7 mouse cellular contexts compared by ENCODE assay signal in the genomic region with DNA sequence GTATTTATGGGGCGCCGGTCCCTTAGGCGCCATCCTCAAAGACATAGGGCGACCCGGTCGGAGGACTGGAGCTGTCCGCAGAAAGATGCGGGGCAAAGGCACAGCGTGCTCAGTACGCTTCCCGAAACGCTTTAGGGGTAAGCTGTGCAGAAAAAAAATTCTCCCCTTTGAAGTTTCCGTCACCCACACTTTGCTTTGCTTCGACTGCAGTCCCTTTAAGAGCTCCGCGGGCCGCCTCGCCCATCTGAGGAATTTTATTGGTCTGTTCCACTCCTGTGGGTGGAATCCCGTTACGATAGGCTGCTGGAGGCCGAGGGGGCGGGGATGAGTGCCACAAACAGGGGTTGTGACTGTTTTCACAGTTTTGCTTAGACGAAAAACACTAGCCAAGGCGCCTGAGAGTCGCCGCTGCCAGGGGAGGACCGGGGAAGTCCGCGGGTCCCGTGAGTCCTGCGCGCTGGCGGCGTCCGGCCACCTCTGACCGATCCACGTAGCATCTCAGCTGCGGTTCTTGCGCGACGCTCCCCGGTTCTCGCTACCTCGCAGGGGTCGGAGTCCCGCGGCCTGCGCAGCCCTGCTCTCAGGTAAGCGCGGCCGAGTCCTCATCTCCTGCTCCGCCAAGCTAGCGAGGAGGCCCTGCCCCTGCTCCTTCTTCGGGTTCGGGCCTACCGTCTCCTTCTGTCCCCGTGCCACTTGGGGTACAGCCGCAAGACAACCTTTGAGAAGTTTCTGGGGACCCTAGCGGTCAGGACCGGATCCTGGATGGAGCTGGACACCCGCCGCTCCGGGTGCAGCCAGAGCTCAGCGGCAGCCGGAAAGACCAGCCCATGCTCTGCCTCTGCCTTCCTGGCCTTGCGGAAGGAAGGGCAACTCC. TPM values are rescaled to one million over a fixed set of nuclear protein-coding genes. Genes with fewer than 3 reads are reported as not detected.
DNase-seq lines count a peak whose midpoint lies in the region; ATAC-seq lines count a peak whose summit lies in the region.

Gene Tpra1, plus strand, starts transcription at position 305 of the 874 bp plus-strand sequence.

- peak within 1 kb of the TSS; percentile 93 for H3K4me2 ChIP-seq in intestine, embryonic 16.5 days (ENCODE audit: low read depth, low read length)
- peak within 1 kb of the TSS; percentile 76 for H3K4me2 ChIP-seq in midbrain, embryonic 11.5 days

- peak; percentile 97 for DNase-seq in adrenal gland, adult 2 months
- peak; percentile 88 for DNase-seq in embryo, embryonic 11.5 days (ENCODE audit: low read depth, low spot score)
- DNase-seq in gastrocnemius, postnatal 4 days (ENCODE audit: low spot score in 2 of 2) = peak; percentile 78 to 93
- peak; percentile 91 to 93 for DNase-seq in left cerebral cortex, postnatal 36 days (ENCODE audit: low spot score in 2 of 2)
- peak; percentile 98 for DNase-seq in midbrain, embryonic 11.5 days (ENCODE audit: low spot score, missing footprints)
- DNase-seq in skeletal muscle tissue, adult 2 months (ENCODE audit: low read depth, low spot score) = peak; percentile 91

- H3K4me1 ChIP-seq in intestine, embryonic 16.5 days (ENCODE audit: control insufficient read depth, insufficient read depth, low read length) = peaks cover 42% of the 10 kb centered on the region
- peaks cover 26% of the 10 kb centered on the region for H3K4me1 ChIP-seq in midbrain, embryonic 11.5 days (ENCODE audit: control insufficient read depth, insufficient read depth, low read length)

- H3K27ac ChIP-seq in intestine, embryonic 16.5 days (ENCODE audit: low read length) = peak within 1 kb of the TSS; percentile 96
- peak within 1 kb of the TSS; percentile 74 for H3K27ac ChIP-seq in midbrain, embryonic 11.5 days (ENCODE audit: low read depth, low read length)

- H3K27me3 ChIP-seq in intestine, embryonic 16.5 days (replicated peaks; ENCODE audit: control insufficient read depth, insufficient read depth, low read length) = no peaks in the 10 kb centered on the region
- H3K27me3 ChIP-seq in midbrain, embryonic 11.5 days (ENCODE audit: control insufficient read depth, insufficient read depth, low read length) = no peaks in the 10 kb centered on the region

- H3K36me3 ChIP-seq in intestine, embryonic 16.5 days (ENCODE audit: control insufficient read depth, insufficient read depth, low read length) = no peaks in the 10 kb centered on the region
- H3K36me3 ChIP-seq in midbrain, embryonic 11.5 days (ENCODE audit: control insufficient read depth, insufficient read depth, low read length) = no peaks in the 10 kb centered on the region

- peak; percentile 91 for ATAC-seq in intestine, embryonic 16.5 days
- ATAC-seq in midbrain, embryonic 11.5 days (ENCODE audit: low FRiP score) = peak; percentile 88

- WGBS in intestine, embryonic 16.5 days = under 1% methylated on average over 62 of the region's 66 CpGs
- whole genome bisulfite sequencing in midbrain, embryonic 11.5 days = under 1% methylated on average over 66 of the region's 66 CpGs

- H3K4me3 ChIP-seq in intestine, embryonic 16.5 days (ENCODE audit: low read length) = peak within 1 kb of the TSS; percentile 83
- peak within 1 kb of the TSS; percentile 79 for H3K4me3 ChIP-seq in midbrain, embryonic 11.5 days (ENCODE audit: low read depth, low read length)

- no peaks in the 10 kb centered on the region for H3K9me3 ChIP-seq in intestine, embryonic 16.5 days (ENCODE audit: control insufficient read depth, low read length)
- H3K9me3 ChIP-seq in midbrain, embryonic 11.5 days (ENCODE audit: control insufficient read depth, low read length) = no peaks in the 10 kb centered on the region

- H3K9ac ChIP-seq in intestine, embryonic 16.5 days (ENCODE audit: low read depth, low read length) = peak within 1 kb of the TSS; percentile 93
- peak within 1 kb of the TSS; percentile 80 for H3K9ac ChIP-seq in midbrain, embryonic 11.5 days (ENCODE audit: low read length)

- intact Hi-C loops in left cerebral cortex, postnatal 36 days (cut with DNase I) = no loop called here

RNA-seq across cellular contexts. Expression of gene Tpra1, which starts in this region (rescaled TPM):
- 100 to 1,000 TPM in 1 of 2 experiments, 10 to 100 TPM in 1; 87.0 to 108 TPM for total RNA-seq in adrenal gland, adult 2 months (2021)
- polyA plus RNA-seq in adrenal gland, adult 2 months (2012; rRNA removed) = 578 and 603 TPM in 2 replicates
- total RNA-seq in gastrocnemius, postnatal 4 days (2021) = 10 to 100 TPM; 23.4 to 27.2 TPM
- polyA plus RNA-seq in intestine, embryonic 16.5 days (2015; fragmentation: Nextera tagmentation; extraction: Ambion mirVana) = 73.7 and 77.0 TPM in 2 replicates
- total RNA-seq in left cerebral cortex, postnatal 36 days (2021) = 10 to 100 TPM; 38.7 to 49.6 TPM
- 36.9 and 39.6 TPM in 2 replicates for polyA plus RNA-seq in midbrain, embryonic 11.5 days (2014; fragmentation: Nextera tagmentation; extraction: Ambion mirVana)

Comparison
In these comparisons a context has a peak if more than half of its experiments do, and no peak if none do; other contexts are left out.
1. Peak in every context shown above with its lines: DNase-seq, ATAC-seq, H3K4me3 ChIP-seq and H3K27ac ChIP-seq.